Mouse (Mus musculus): ENCODE measurements at regions not wholly inside any gene's neighbourhood (a gene's known extent, or its start where the extent isn't known, plus 50 kb on each side); places are given as distances from the start of the nearest gene placed in this dataset.

GRCm38 (mm10) chr3:39571444-39572237, 684.9 kb downstream of the Fat4 start:
- peak; percentile 49 for DNase-seq (ENCODE audit: low read depth, low spot score)

- no peak for DNase-seq (ENCODE audit: low read depth, low spot score)
These were observed 688.5 kb downstream of the Fat4 start for GRCm38 (mm10) chr3:39575200-39575599.

GRCm38 (mm10) chr3:39591312-39591711, 704.6 kb downstream of the Fat4 start:
- no peak for DNase-seq (ENCODE audit: low read depth, low spot score)

- no peak for DNase-seq (ENCODE audit: low read depth, low spot score)
These were observed 705.8 kb downstream of the Fat4 start for GRCm38 (mm10) chr3:39592349-39593117.

- no peak for DNase-seq (ENCODE audit: low read depth, low spot score)
These were observed 723.2 kb downstream of the Fat4 start for GRCm38 (mm10) chr3:39609937-39610336.

- DNase-seq (ENCODE audit: low read depth, low spot score): no peak
These were observed 725.7 kb downstream of the Fat4 start for GRCm38 (mm10) chr3:39612408-39612807.

- no peak for DNase-seq (ENCODE audit: low read depth, low spot score)
These were observed 751.2 kb downstream of the Fat4 start for GRCm38 (mm10) chr3:39637924-39638323.

- no peak for DNase-seq (ENCODE audit: low read depth, low spot score)
These were observed 756.5 kb downstream of the Fat4 start for GRCm38 (mm10) chr3:39643194-39643593.

- DNase-seq (ENCODE audit: low read depth, low spot score): no peak
These were observed 780.1 kb downstream of the Fat4 start for GRCm38 (mm10) chr3:39666817-39667216.

GRCm38 (mm10) chr3:39669145-39669544, 782.4 kb downstream of the Fat4 start:
- DNase-seq (ENCODE audit: low read depth, low spot score): no peak

GRCm38 (mm10) chr3:39673997-39674396, 787.3 kb downstream of the Fat4 start:
- no peak for DNase-seq (ENCODE audit: low read depth, low spot score)

- DNase-seq (ENCODE audit: low read depth, low spot score): no peak
These were observed 788.2 kb downstream of the Fat4 start for GRCm38 (mm10) chr3:39674927-39675326.

GRCm38 (mm10) chr3:39705610-39706009, 818.9 kb downstream of the Fat4 start:
- DNase-seq (ENCODE audit: low read depth, low spot score): no peak

GRCm38 (mm10) chr3:39712795-39713709, 818.0 kb upstream of the Intu start:
- no peak for DNase-seq (ENCODE audit: low read depth, low spot score)

GRCm38 (mm10) chr3:39714056-39714592, 817.0 kb upstream of the Intu start:
- DNase-seq (ENCODE audit: low read depth, low spot score): peak; percentile 43

- no peak for DNase-seq (ENCODE audit: low read depth, low spot score)
These were observed 812.0 kb upstream of the Intu start for GRCm38 (mm10) chr3:39718946-39719545.

- no peak for DNase-seq (ENCODE audit: low read depth, low spot score)
These were observed 805.3 kb upstream of the Intu start for GRCm38 (mm10) chr3:39725755-39726154.

- DNase-seq (ENCODE audit: low read depth, low spot score): no peak
These were observed 794.4 kb upstream of the Intu start for GRCm38 (mm10) chr3:39736639-39737038.

- DNase-seq (ENCODE audit: low read depth, low spot score): no peak
These were observed 785.1 kb upstream of the Intu start for GRCm38 (mm10) chr3:39745947-39746346.

- no peak for DNase-seq (ENCODE audit: low read depth, low spot score)
These were observed 762.0 kb upstream of the Intu start for GRCm38 (mm10) chr3:39768981-39769568.
